ENCODE assay signal across 1 mouse cellular context in genomic region chr5:146895667-146896066, GRCm38 (mm10). TPM values are rescaled to one million over a fixed set of nuclear protein-coding genes. Genes with fewer than 3 reads are reported as not detected.
"Had no signal": no experiment of that assay in that cellular context is flagged by ENCODE, and none has a peak within 500 bp of the region (broad histone marks: within the 10 kb centered on the region; RNA-seq: fewer than 3 reads in every experiment).

No protein-coding gene starts in this region.

RNA-seq across cellular contexts. Expression of gene Rasl11a, which starts 50.8 kb away (rescaled TPM):
- total RNA-seq: neutrophil, adult 5-6 weeks had no signal
